Mouse (Mus musculus) CH12.LX (cell line): Measurements from ENCODE around the gene Trappc4.

ENCODE experiments used
- BHLHE40 ChIP-seq: IDR thresholded peaks from 2 replicates; pipeline ENCODE4 v1.6.1; 2011; ENCODE audit warnings: mild to moderate bottlenecking, low read depth, low read length, improper control_type of control experiment
- CHD1 ChIP-seq: IDR thresholded peaks from 2 replicates; pipeline ENCODE4 v1.6.1; 2012; ENCODE audit warnings: low read depth, low read length, improper control_type of control experiment, inconsistent platforms
- CTCF ChIP-seq, 2 experiments: IDR thresholded peaks in 1 of 2; conservative IDR thresholded peaks in 1 of 2; 2 replicates each; pipeline ENCODE4 v1.5.1; 2011 to 2012; ENCODE audit warnings: low read depth in 2 of 2, low read length in 2 of 2, improper control_type of control experiment in 1 of 2, inconsistent platforms in 1 of 2, mild to moderate bottlenecking in 1 of 2, moderate library complexity in 1 of 2
- ELF1 ChIP-seq: IDR thresholded peaks from 2 replicates; pipeline ENCODE4 v1.6.1; 2014; ENCODE audit warnings: low read depth, mild to moderate bottlenecking, inconsistent platforms, low read length, improper control_type of control experiment
- EP300 ChIP-seq: IDR thresholded peaks from 2 replicates; pipeline ENCODE4 v1.6.1; 2011; ENCODE audit warnings: low read length, improper control_type of control experiment
- JUND ChIP-seq: conservative IDR thresholded peaks from 2 replicates; pipeline ENCODE4 v1.6.1; 2011; ENCODE audit warnings: low read depth, low read length, improper control_type of control experiment
- MAX ChIP-seq: IDR thresholded peaks from 2 replicates; pipeline ENCODE4 v1.6.1; 2011; ENCODE audit warnings: low read length, improper control_type of control experiment
- MEF2A ChIP-seq: IDR thresholded peaks from 2 replicates; pipeline ENCODE4 v1.6.1; 2014; ENCODE audit warnings: low read depth, mild to moderate bottlenecking, inconsistent platforms, low read length, improper control_type of control experiment, borderline replicate concordance
- MYC ChIP-seq: IDR thresholded peaks from 2 replicates; pipeline ENCODE4 v1.6.1; 2011; ENCODE audit warnings: low read depth, mild to moderate bottlenecking, improper control_type of control experiment, low read length
- POLR2A ChIP-seq: IDR thresholded peaks from 2 replicates; pipeline ENCODE4 v1.6.1; 2011; ENCODE audit warnings: low read depth, mild to moderate bottlenecking, improper control_type of control experiment, low read length
- TBP ChIP-seq: conservative IDR thresholded peaks from 2 replicates; pipeline ENCODE4 v1.6.1; 2011; ENCODE audit warnings: low read depth, low read length, improper control_type of control experiment
- UBTF ChIP-seq: IDR thresholded peaks from 2 replicates; pipeline ENCODE4 v1.6.1; 2012; ENCODE audit warnings: low read depth, mild to moderate bottlenecking, inconsistent platforms, low read length, improper control_type of control experiment, moderate library complexity
- ZC3H11A ChIP-seq: IDR thresholded peaks from 2 replicates; pipeline ENCODE4 v1.6.1; 2012; ENCODE audit warnings: low read depth, mild to moderate bottlenecking, inconsistent platforms, low read length, improper control_type of control experiment
- ZNF384 ChIP-seq: IDR thresholded peaks from 2 replicates; pipeline ENCODE4 v1.6.1; 2012; ENCODE audit warnings: low read depth, low read length, improper control_type of control experiment, inconsistent platforms

DNA sequence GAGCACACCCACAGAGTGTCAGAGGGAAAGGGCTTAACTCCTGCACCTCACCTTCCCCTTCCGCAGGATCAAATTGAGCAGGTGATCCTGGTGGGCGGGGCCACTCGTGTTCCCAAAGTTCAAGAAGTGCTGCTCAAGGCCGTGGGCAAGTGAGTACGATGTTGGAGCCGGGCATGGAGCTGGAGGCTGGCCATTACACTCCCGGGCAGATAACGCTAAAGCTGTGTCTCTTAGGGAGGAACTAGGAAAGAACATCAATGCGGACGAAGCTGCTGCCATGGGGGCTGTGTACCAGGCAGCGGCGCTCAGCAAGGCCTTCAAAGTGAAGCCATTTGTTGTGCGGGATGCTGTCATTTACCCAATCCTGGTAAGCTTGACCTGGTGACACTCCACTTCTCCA lies 22.8 kb downstream of the Trappc4 start:
- TF ChIP-seq UBTF (no peak), POLR2A (no peak), MAX (no peak), CTCF (conservative IDR thresholded peaks at IDR 0.05 in 1 of 2, IDR thresholded peaks at IDR 0.05 in 1 of 2; ENCODE audit: low read depth in 2 of 2, low read length in 2 of 2) (no peak), BHLHE40 (no peak), MEF2A (no peak), EP300 (no peak), ZC3H11A (no peak), ELF1 (no peak), JUND (no peak), ZNF384 (no peak), TBP (no peak), MYC (no peak), CHD1 (no peak)
